Mouse (Mus musculus): ENCODE measurements around the gene Nktr. TPM values are rescaled to one million over a fixed set of nuclear protein-coding genes. Genes with fewer than 3 reads are reported as not detected.

Nktr gene
- 88.1 and 102 TPM in 2 replicates for polyA plus RNA-seq (2014; fragmentation: Nextera tagmentation; extraction: Ambion mirVana)

GRCm38 (mm10) chr9:121718792-121719318 is at the start of gene Nktr:
Gene Nktr, plus strand, starts transcription at chr9:121719169.
- under 1% methylated on average over 57 of the region's 61 CpGs for WGBS
- 0 out of 2 replicates have a peak, but pooled peaks cover 2% of the 10 kb centered on the region for H3K9me3 ChIP-seq (ENCODE audit: control insufficient read depth, low read depth, low read length)
- H3K36me3 ChIP-seq (ENCODE audit: control insufficient read depth, insufficient read depth, low read length), result no peaks in the 10 kb centered on the region
- peak within 1 kb of the TSS; percentile 97 for H3K27ac ChIP-seq (ENCODE audit: low read length)
- peak within 1 kb of the TSS; percentile 87 for H3K4me2 ChIP-seq (replicated peaks; ENCODE audit: low read depth, low read length)
- H3K4me1 ChIP-seq (ENCODE audit: control insufficient read depth, insufficient read depth, low read length), result peaks cover 7% of the 10 kb centered on the region; the same call in 1 of the 2 replicates
- no peaks in the 10 kb centered on the region for H3K27me3 ChIP-seq (ENCODE audit: control insufficient read depth, insufficient read depth, low read length)
- peak within 1 kb of the TSS; percentile 95 for H3K4me3 ChIP-seq (ENCODE audit: low read depth, low read length)
- peak within 1 kb of the TSS; percentile 95 for H3K9ac ChIP-seq (replicated peaks; ENCODE audit: low read depth, low read length)
- peak; percentile 99 for ATAC-seq (ENCODE audit: insufficient number of reproducible peaks, insufficient read depth, low FRiP score, low read depth)

DNA sequence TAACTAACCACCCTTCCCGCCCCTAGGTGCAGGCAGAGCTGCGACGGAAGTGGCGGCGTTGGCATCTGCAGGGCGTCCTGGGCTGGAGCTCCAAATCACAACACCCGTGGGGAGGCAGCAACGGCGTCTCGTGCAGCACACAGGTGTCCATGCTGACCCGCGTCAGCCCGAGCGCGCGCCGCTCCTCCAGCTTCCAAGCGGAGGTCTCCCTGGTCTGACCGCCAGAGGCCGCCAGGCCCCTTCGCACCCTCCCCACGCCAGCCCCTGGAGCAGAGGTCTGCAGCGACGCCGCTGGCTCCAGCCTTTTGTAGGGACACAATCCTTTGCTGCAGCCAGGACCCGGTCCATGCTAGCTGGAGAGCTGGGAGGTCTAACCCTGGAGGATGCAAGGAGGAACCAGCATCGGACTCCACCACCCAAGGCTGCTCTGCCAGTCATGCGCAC is 49.6 kb upstream of the Nktr start:
- Histone ChIP-seq H3K36me3 (ENCODE audit: control insufficient read depth, insufficient read depth, low read length) (no peaks in the 10 kb centered on the region), H3K4me1 (ENCODE audit: control insufficient read depth, insufficient read depth, low read length) (no peaks in the 10 kb centered on the region), H3K4me2 (replicated peaks; ENCODE audit: low read depth, low read length) (peak overlapping the region; percentile 53), H3K9ac (replicated peaks; ENCODE audit: low read depth, low read length) (no peak overlapping the region), H3K9me3 (ENCODE audit: control insufficient read depth, low read depth, low read length) (no peaks in the 10 kb centered on the region), H3K27me3 (ENCODE audit: control insufficient read depth, insufficient read depth, low read length) (no peaks in the 10 kb centered on the region; the same call in 1 of the 2 replicates), H3K27ac (ENCODE audit: low read length) (no peak overlapping the region), H3K4me3 (ENCODE audit: low read depth, low read length) (peak overlapping the region; percentile 21)
- no peak; the same call in 1 of the 2 replicates for ATAC-seq (ENCODE audit: insufficient number of reproducible peaks, insufficient read depth, low FRiP score, low read depth)
- WGBS, result 1% methylated on average over 28 of the region's 28 CpGs

GRCm38 (mm10) chr9:121671300-121671699 is 47.7 kb upstream of the Nktr start:
- Histone ChIP-seq H3K4me3 (ENCODE audit: low read depth, low read length) (no peak overlapping the region), H3K4me2 (replicated peaks; ENCODE audit: low read depth, low read length) (no peak overlapping the region), H3K27me3 (ENCODE audit: control insufficient read depth, insufficient read depth, low read length) (no peaks in the 10 kb centered on the region; the same call in 1 of the 2 replicates), H3K9ac (replicated peaks; ENCODE audit: low read depth, low read length) (no peak overlapping the region), H3K36me3 (ENCODE audit: control insufficient read depth, insufficient read depth, low read length) (no peaks in the 10 kb centered on the region), H3K4me1 (ENCODE audit: control insufficient read depth, insufficient read depth, low read length) (no peaks in the 10 kb centered on the region), H3K9me3 (ENCODE audit: control insufficient read depth, low read depth, low read length) (no peaks in the 10 kb centered on the region), H3K27ac (ENCODE audit: low read length) (no peak overlapping the region)
- ATAC-seq (ENCODE audit: insufficient number of reproducible peaks, insufficient read depth, low FRiP score, low read depth), result no peak
- 27% methylated on average over 7 of the region's 7 CpGs for WGBS

- no peak overlapping the region for H3K4me3 ChIP-seq (ENCODE audit: low read depth, low read length)
- 0 out of 2 replicates have a peak, but pooled peaks cover 1% of the 10 kb centered on the region for H3K4me1 ChIP-seq (ENCODE audit: control insufficient read depth, insufficient read depth, low read length)
- no peak overlapping the region for H3K9ac ChIP-seq (replicated peaks; ENCODE audit: low read depth, low read length)
- ATAC-seq (ENCODE audit: insufficient number of reproducible peaks, insufficient read depth, low FRiP score, low read depth), result peak; percentile 33; the same call in 1 of the 2 replicates
- H3K4me2 ChIP-seq (replicated peaks; ENCODE audit: low read depth, low read length), result no peak overlapping the region
- WGBS, result 55% methylated on average over 5 of the region's 5 CpGs
- H3K27me3 ChIP-seq (ENCODE audit: control insufficient read depth, insufficient read depth, low read length), result no peaks in the 10 kb centered on the region; the same call in 1 of the 2 replicates
- no peaks in the 10 kb centered on the region for H3K36me3 ChIP-seq (ENCODE audit: control insufficient read depth, insufficient read depth, low read length)
- no peaks in the 10 kb centered on the region for H3K9me3 ChIP-seq (ENCODE audit: control insufficient read depth, low read depth, low read length)
- H3K27ac ChIP-seq (ENCODE audit: low read length), result no peak overlapping the region
These were observed 46.7 kb upstream of the Nktr start for GRCm38 (mm10) chr9:121672311-121672710.

- no peaks in the 10 kb centered on the region for H3K36me3 ChIP-seq (ENCODE audit: control insufficient read depth, insufficient read depth, low read length)
- 0 out of 2 replicates have a peak, but pooled peaks cover 6% of the 10 kb centered on the region for H3K4me1 ChIP-seq (ENCODE audit: control insufficient read depth, insufficient read depth, low read length)
- no peaks in the 10 kb centered on the region for H3K9me3 ChIP-seq (ENCODE audit: control insufficient read depth, low read depth, low read length)
- H3K4me2 ChIP-seq (replicated peaks; ENCODE audit: low read depth, low read length), result no peak overlapping the region
- no peak for ATAC-seq (ENCODE audit: insufficient number of reproducible peaks, insufficient read depth, low FRiP score, low read depth)
- WGBS, result 84% methylated on average over 5 of the region's 5 CpGs
- H3K27me3 ChIP-seq (ENCODE audit: control insufficient read depth, insufficient read depth, low read length), result no peaks in the 10 kb centered on the region
- no peak overlapping the region for H3K4me3 ChIP-seq (ENCODE audit: low read depth, low read length)
- no peak overlapping the region for H3K27ac ChIP-seq (ENCODE audit: low read length)
- H3K9ac ChIP-seq (replicated peaks; ENCODE audit: low read depth, low read length), result no peak overlapping the region
These were observed 45.3 kb upstream of the Nktr start for GRCm38 (mm10) chr9:121673716-121674115.

DNA sequence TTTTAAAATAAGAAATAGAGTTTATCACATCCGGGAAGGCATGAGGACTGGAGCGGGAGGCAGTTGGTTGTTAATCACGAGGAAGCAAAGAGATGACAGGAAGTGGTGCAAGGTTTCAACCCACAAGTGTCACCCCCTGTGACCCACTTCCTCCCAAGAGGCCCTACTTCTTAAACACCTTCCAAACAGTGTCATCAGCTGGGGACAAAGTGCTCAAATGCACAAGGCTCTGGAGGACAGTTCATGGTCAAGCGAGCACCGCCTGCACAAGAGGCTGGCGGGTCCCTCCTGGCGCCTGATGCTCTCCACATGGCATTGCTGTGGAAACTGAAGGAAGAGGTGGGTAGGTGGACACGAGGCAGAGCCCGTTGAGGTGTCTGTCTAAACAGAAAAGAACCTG is 44.0 kb upstream of the Nktr start:
- no peak overlapping the region for H3K27ac ChIP-seq (ENCODE audit: low read length)
- 0 out of 2 replicates have a peak, but pooled peaks cover 6% of the 10 kb centered on the region for H3K4me1 ChIP-seq (ENCODE audit: control insufficient read depth, insufficient read depth, low read length)
- no peaks in the 10 kb centered on the region for H3K9me3 ChIP-seq (ENCODE audit: control insufficient read depth, low read depth, low read length)
- H3K36me3 ChIP-seq (ENCODE audit: control insufficient read depth, insufficient read depth, low read length), result no peaks in the 10 kb centered on the region
- ATAC-seq (ENCODE audit: insufficient number of reproducible peaks, insufficient read depth, low FRiP score, low read depth), result no peak
- no peaks in the 10 kb centered on the region for H3K27me3 ChIP-seq (ENCODE audit: control insufficient read depth, insufficient read depth, low read length)
- WGBS, result 79% methylated on average over 9 of the region's 9 CpGs
- H3K9ac ChIP-seq (replicated peaks; ENCODE audit: low read depth, low read length), result no peak overlapping the region
- H3K4me3 ChIP-seq (ENCODE audit: low read depth, low read length), result no peak overlapping the region
- no peak overlapping the region for H3K4me2 ChIP-seq (replicated peaks; ENCODE audit: low read depth, low read length)

GRCm38 (mm10) chr9:121675556-121675955 is 43.4 kb upstream of the Nktr start:
- H3K9ac ChIP-seq (replicated peaks; ENCODE audit: low read depth, low read length), result no peak overlapping the region
- WGBS, result 87% methylated on average over 2 of the region's 2 CpGs

DNA sequence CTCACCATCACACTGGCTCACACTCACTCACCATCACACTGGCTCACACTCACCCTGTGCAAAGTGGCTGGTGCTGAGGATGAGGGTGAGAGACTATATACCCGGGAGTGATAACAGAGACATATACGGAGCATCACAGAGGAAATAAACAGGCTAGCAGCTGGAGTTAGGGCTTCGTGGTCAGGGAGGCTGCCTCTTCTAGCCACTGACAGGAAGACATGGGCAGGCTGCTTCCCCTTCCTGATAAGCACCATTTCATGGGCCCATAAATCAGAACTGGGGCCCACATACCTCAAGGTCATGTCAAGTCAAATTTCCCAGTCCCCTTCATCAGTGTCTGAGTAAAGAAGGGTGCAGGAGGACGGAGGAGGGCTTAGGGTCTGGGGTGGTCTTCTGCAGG is 41.9 kb upstream of the Nktr start:
- Histone ChIP-seq H3K27ac (ENCODE audit: low read length) (no peak overlapping the region), H3K4me2 (replicated peaks; ENCODE audit: low read depth, low read length) (no peak overlapping the region), H3K9ac (replicated peaks; ENCODE audit: low read depth, low read length) (no peak overlapping the region), H3K4me1 (ENCODE audit: control insufficient read depth, insufficient read depth, low read length) (0 out of 2 replicates have a peak, but pooled peaks cover 6% of the 10 kb centered on the region), H3K4me3 (ENCODE audit: low read depth, low read length) (no peak overlapping the region), H3K9me3 (ENCODE audit: control insufficient read depth, low read depth, low read length) (no peaks in the 10 kb centered on the region), H3K27me3 (ENCODE audit: control insufficient read depth, insufficient read depth, low read length) (no peaks in the 10 kb centered on the region), H3K36me3 (ENCODE audit: control insufficient read depth, insufficient read depth, low read length) (no peaks in the 10 kb centered on the region)
- no peak for ATAC-seq (ENCODE audit: insufficient number of reproducible peaks, insufficient read depth, low FRiP score, low read depth)
- 34% methylated on average over 4 of the region's 4 CpGs for WGBS

More at GRCm38 (mm10) chr9:121675556-121675955, 43.4 kb upstream of the Nktr start:
- Histone ChIP-seq H3K27ac (ENCODE audit: low read length) (no peak overlapping the region), H3K4me2 (replicated peaks; ENCODE audit: low read depth, low read length) (no peak overlapping the region), H3K27me3 (ENCODE audit: control insufficient read depth, insufficient read depth, low read length) (no peaks in the 10 kb centered on the region), H3K36me3 (ENCODE audit: control insufficient read depth, insufficient read depth, low read length) (no peaks in the 10 kb centered on the region), H3K4me3 (ENCODE audit: low read depth, low read length) (no peak overlapping the region), H3K4me1 (ENCODE audit: control insufficient read depth, insufficient read depth, low read length) (0 out of 2 replicates have a peak, but pooled peaks cover 6% of the 10 kb centered on the region), H3K9me3 (ENCODE audit: control insufficient read depth, low read depth, low read length) (no peaks in the 10 kb centered on the region)
- no peak for ATAC-seq (ENCODE audit: insufficient number of reproducible peaks, insufficient read depth, low FRiP score, low read depth)
